Mouse (Mus musculus) cerebellum, adult 8-10 months (tissue): ENCODE data around the gene Mrpl37.

Experiments used
- DNase-seq: peaks from one replicate; pipeline ENCODE4 v3.0.0; 2022

Gene Mrpl37

GRCm38 (mm10) chr4:107064394-107065098 is 2.1 kb downstream of the Mrpl37 start:
- DNase-seq, result no peak

DNA sequence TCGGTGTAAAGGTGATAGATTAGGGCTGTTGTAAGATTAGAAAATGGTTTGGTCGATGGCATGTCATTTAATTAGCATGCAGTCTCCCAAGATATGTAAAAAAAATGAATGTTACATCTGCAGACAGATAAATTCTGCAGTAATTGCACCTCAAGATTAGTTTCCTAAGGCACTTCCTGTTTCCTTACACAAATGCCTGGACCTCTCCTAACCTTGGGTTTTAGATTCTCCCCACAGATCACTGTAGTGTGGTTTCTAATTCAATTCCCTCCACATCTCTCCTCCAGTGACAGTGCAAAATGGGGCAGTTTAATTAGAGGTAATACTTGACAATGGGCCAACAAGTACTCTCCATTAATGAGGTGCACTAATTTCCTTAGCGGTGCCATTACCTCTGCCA is 3.5 kb downstream of the Mrpl37 start:
- no peak for DNase-seq

DNA sequence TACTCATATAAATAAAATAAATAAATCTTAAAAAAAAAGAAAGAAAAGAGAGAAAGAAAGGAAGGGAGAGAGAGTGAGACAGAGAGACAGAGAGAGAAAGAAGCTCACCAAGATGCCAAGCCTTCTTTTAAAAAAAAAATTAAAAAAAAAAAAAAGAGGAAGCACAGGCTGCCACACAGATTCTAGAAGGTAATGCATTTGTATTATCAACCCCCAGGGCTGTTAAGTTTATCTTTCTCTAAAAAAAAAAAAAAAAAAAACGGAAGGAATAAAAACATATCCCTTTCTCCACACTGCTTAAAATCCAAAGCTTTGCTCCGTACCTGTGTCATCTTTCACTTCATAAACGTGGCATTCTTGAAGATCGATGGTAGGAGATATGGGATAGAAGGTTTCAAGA is 5.1 kb downstream of the Mrpl37 start:
- DNase-seq, result no peak

DNA sequence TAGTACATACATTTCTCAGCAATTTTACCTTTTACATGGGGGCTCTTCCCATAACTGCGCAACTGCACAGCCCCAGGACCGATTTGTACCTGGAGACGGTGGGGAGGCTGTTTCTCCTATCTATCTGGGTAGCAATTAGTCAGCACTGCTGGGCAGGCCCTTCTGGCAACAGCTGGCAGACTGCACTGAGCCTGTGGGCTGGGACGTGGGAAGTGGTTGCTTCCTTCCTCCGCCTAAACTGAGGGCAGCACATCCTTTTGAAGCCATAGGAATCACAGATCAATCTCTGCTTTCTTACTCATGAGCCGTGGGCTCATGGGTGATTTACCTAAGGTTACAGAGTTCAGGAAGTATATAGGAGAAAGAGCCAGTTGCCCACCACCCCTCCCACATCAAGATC is 7.9 kb downstream of the Mrpl37 start:
- DNase-seq, result no peak

DNA sequence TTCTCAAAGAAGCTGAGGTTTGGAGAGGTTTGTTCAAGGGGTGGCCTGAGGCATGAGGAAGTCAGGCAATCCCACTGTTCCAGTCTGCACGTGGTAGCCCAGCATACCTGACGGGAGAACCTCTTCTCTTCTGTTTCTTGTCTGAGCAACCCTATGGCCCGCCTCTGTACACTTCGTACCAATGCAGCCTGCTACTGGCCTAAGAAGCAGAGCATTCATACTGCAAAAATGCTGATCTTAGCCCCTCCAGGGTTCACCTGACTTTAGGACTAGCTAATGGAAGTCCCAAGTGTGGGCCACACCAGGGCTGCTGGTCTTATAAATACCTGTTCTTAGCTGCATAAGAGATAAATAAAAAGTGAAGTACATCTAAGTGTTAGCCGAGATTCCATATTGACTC is 8.3 kb downstream of the Mrpl37 start:
- DNase-seq, result no peak

GRCm38 (mm10) chr4:107056088-107056487 is 10.6 kb downstream of the Mrpl37 start:
- DNase-seq, result no peak

DNA sequence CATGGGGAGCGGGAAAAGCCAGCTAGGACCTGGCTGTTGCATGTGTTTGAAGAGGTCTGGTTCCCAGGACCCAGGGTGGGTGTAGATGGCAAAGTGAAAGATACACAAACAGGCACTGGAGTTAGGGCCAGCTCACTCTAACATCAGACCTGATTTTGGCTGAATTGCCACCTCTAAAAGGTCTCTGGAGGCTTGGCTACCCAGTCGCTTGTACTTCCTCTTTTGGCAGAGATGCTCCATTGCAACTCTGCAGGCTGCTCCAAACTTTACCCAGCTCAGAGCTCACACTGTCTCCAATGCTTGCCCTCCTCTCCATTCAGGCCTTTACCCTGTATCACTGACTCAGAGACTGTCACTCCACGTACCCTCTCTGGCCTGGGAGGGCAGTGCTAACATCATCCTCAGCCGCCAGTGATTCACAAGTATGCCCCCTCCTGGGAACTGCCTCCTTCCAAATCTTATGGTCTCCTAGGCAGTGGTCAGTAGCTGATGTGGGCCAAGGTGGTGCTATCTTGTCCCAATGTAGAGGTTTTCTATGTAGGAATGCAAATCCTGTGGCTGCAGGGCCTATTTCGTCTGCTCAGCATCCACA is 13.6 kb downstream of the Mrpl37 start:
- no peak for DNase-seq

- no peak for DNase-seq
Observed at GRCm38 (mm10) chr4:107051889-107052288, 14.8 kb downstream of the Mrpl37 start.

GRCm38 (mm10) chr4:107048568-107049162 is 18.0 kb downstream of the Mrpl37 start:
- peak; percentile 88 for DNase-seq

DNA sequence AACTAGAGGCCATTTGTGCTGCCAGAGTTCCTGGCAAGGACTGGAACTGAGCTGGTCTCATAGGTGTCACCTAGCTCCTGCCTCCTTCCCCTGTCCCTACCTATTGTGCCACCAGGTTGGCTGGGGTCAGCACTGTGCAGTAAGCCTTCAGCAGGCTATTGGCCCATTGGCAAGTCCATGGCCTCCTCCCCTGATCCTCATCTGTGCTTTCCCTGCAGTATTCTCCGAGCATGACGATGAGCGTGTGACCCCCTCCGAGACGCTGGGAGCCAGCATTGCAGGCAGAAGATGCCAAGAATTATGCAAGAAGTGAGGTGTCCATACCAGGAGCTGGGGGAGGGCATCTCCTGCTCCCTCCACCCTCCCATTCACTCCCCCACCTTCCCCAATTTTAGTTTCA is 18.9 kb downstream of the Mrpl37 start:
- no peak for DNase-seq

DNA sequence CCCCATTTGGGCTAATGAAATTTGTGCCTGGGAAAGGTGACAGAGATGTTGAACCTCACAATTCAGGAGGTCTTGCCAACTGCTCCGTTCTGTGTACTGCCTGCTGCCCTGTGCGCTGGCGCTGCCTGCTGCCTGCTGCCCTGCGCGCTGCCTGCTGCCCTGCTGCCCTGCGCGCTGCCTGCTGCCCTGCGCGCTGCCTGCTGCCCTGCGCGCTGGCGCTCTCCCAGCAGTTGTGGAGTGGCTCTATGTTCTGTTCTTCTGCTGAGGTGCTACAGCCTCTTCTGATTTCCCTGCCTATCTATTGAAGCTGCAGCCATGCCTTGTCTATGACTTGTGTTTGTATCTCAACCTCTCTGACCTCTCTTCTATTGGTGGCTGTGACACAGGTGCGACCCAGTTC is 21.5 kb downstream of the Mrpl37 start:
- no peak for DNase-seq

DNA sequence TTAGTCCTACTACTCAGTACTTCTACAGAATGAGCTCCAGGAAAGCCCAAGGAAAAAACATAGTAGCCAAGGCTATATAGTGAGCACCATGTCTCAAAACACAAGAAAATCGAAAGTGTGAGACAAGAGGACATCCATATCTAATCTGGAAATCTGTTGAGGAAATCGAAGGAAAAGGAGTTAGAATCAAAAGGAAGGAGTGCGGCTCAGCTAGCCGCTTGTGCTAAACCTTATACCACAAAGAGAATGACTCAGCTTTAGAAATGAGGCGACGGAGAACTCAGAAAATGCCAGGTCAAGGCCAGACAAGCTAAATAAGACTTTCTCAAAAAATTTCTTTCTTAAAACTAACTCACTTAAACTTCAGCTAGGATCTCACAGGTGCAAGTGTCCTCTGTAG is 24.4 kb downstream of the Mrpl37 start:
- DNase-seq, result no peak

DNA sequence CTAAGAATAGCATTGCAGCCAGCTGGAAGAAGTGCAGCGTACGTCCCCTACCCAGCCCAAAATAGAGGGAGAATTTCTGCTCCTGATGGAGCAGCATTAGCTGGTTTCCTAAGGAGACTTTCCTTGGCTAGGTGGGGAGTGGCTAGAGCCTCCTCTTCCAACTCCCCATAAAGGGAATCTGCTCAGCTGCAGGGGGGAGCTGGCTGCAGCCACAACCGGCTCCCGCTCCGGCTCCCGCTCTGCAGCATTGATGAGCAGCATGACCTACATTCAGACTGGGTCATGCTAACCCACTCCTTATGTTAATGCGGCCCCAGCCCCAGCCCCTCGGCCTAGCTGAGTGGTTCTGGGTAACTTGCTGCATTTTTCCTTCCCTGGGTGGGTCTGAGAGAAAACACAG is 27.4 kb downstream of the Mrpl37 start:
- no peak for DNase-seq

DNA sequence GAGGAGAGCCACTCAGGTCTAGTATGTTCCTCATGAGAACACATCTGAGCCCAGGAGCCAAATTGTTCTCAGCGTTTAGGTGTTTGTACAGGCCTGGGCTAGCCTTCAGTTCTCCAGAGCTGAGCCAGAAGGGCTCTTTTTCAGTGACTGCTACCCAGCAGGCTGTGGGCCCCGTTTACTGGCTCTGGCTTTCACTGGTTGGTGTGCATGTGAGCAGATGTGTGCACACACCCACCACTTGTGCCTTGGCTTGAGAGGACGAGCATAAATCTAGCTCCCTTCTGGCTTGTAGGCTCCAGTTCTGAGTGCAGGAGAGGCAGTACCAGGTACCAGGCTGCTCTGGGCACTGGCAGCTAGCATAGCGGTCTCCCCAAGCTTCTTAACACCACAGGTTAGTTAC is 28.4 kb downstream of the Mrpl37 start:
- no peak for DNase-seq

GRCm38 (mm10) chr4:107036985-107037384 is 29.7 kb downstream of the Mrpl37 start:
- DNase-seq, result no peak

DNA sequence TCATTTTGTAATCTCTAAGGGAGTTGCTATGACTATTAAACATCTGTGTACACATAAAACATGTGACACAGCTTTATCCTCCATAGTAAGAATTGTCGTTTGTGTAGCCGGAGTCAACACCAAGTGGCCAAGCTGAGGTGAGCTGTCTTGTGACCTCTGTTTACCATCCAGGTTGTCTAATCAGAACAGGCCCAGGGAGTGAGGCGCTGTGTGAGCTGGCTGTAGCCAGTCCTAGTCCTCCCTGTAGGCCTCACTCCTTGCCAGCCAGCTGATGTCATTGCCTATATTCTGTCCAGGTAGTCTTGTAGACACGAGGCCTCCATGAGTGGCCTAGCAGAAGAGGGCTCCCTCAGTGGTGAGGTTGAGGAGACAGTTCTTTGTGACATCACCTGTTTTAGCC is 31.0 kb downstream of the Mrpl37 start:
- DNase-seq, result no peak

- no peak for DNase-seq
Observed at GRCm38 (mm10) chr4:107026451-107026850, 40.2 kb downstream of the Mrpl37 start.

DNA sequence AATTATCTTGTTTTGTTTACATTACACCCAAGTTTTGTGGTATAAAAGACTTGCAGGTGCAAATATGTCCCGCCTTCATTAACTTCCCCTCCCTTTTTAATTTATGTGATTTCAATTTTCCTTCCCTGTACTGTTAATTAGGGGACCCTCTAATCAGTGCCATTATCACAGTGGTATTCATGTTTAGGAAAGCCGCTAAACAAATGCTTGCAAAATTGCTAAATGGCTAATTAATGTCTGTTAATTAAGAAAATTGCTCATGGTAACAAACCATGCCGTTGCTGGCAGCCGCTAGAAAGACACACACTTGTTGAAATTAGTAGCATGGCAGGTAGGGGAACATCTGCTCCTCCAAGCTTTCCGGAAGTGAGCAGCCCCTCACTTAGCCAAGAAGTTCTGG is 41.3 kb downstream of the Mrpl37 start:
- DNase-seq, result no peak

DNA sequence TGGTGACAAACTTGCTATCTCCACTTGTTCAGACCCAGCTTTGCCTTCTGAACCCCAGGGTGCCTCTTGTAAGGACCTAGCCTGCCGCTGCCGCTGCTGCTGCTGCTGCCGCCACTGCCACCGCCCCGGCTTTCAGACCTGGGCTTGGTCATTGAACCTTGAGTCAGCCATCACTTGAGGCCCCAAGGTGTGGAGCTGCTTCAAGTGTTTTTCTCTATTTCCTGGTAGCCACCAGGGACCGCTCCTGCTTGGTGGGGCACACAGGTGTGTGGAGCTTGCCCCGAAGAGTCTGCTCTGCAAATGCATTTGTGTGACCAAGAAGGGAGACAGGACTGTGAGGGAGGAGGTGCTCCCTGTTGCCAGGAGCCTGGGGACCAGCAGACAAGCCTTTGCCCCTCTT is 41.8 kb downstream of the Mrpl37 start:
- no peak for DNase-seq

GRCm38 (mm10) chr4:107021464-107021863 is 45.2 kb downstream of the Mrpl37 start:
- DNase-seq, result no peak

DNA sequence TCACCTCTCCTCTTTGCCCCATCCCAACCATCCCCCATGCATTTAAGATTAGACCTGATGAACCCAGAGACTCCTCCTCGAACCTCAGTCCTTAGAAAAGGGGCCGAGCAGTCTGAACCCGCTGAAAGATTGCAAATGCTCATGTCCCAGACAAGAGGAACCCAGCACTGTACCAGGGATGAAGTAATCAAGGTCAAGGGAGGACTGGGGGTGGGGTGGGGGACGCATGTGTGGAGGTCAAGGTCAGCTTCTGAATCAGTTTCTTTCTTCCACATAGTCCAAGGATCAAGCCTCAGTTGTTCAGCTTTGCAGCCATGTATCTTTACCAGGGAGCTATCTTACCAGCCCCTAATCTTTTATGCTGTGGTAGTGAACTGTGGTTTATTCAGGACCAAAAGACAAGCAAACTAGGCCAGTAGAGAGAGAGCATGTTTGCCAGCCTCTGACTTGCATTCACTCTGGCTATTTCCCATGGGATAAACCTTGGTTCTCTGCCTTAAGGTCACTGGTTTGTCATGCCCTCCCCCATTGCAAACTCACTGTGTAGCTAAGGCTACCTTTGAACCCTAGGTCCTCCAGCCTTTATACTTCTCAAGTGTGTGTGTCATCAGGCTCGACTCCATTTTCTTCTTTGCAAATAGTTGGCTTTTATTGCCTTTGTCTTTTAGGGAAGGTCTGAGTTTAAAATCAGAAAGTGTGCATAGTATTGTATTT is 46.2 kb downstream of the Mrpl37 start:
- DNase-seq, result no peak

DNA sequence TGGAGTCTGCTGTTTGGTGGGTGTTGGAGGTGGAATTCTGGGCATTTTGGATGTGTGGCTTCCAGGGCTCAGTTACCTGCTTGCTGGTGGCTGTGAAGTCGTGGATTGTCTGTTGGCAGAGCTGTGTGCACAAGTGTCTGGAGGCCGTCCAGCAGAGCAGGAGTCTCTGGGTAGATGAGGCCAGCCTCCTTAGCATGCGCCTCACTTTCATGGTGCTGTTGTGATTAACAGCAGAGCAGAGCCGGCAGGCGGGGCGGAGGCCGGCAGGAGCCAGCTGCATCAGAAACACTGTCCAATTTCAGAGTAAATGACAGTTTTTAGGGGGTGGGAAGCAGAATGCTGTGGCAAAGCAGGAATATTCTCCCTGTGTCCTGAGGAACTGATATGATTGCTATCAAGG is 47.6 kb downstream of the Mrpl37 start:
- peak; percentile 60 for DNase-seq

GRCm38 (mm10) chr4:107018521-107018920 is 48.1 kb downstream of the Mrpl37 start:
- DNase-seq, result no peak

GRCm38 (mm10) chr4:107017257-107017656 is 49.4 kb downstream of the Mrpl37 start:
- no peak for DNase-seq
